In the genomic region with DNA sequence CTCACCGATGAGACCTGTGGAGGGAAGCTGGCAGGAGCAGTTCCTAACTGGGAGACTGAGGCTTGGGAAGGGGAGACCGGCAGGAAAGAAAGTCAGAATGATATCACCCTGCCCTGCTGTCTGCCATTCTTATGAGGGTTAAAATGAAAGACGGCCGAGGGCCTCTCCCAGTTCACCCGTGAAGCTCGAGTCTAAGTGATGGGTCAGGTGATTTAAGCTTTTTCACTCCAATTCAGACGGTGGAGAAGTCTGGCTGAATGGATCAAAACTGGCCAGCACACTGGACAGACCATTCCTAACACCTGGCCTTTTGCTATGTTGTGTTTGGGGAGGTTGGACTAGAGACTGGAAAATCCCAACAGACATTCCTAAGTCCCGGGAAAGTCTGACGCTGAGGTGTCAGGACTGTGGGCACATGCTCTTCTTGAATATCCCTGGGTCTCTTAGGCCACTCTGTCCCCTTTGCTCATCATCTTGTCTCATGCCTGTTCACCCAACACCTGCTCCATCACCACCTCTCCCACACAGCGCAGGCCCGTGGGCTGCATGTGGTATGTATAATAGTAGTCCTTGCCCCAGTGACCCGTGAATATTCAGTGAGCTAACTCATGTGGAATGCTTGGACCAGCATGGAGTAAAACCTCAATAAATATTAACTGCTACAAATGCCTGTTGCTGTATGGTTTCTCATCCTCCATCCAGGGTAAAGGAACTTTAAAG, we compare ENCODE assay signal across 2 mouse cellular contexts.
TF ChIP-seq lines count a peak whose summit lies in the region.

No protein-coding gene starts in this region.

TF ChIP-seq in CH12.LX, 34 proteins besides CTCF, POLR2A, EP300 and RAD21 (continued from another document):
- TF ChIP-seq ELF1 (IDR thresholded peaks at IDR 0.05; ENCODE audit: low read depth, low read length), result no peak
- TF ChIP-seq GABPA (IDR thresholded peaks at IDR 0.05; ENCODE audit: insufficient replicate concordance, low read depth, low read length), result no peak
- no peak for TF ChIP-seq JUND (conservative IDR thresholded peaks at IDR 0.05; ENCODE audit: low read depth, low read length)
- TF ChIP-seq PAX5 (IDR thresholded peaks at IDR 0.05; ENCODE audit: low read length), result no peak
- TF ChIP-seq POLR2AphosphoS2 (IDR thresholded peaks at IDR 0.05; ENCODE audit: low read depth, low read length), result no peak
- no peak for TF ChIP-seq KAT2A (IDR thresholded peaks at IDR 0.05; ENCODE audit: insufficient replicate concordance, low read length)
- no peak for TF ChIP-seq NELFE (IDR thresholded peaks at IDR 0.05; ENCODE audit: low read depth, low read length)
- no peak for TF ChIP-seq SIN3A (IDR thresholded peaks at IDR 0.05; ENCODE audit: low read length)
- no peak for TF ChIP-seq TBP (conservative IDR thresholded peaks at IDR 0.05; ENCODE audit: low read depth, low read length)
- TF ChIP-seq CHD1 (IDR thresholded peaks at IDR 0.05; ENCODE audit: low read depth, low read length), result no peak
- no peak for TF ChIP-seq NRF1 (IDR thresholded peaks at IDR 0.05; ENCODE audit: low read depth, low read length)
- no peak for TF ChIP-seq ZC3H11A (IDR thresholded peaks at IDR 0.05; ENCODE audit: low read depth, low read length)
- TF ChIP-seq MAFK (IDR thresholded peaks at IDR 0.05; ENCODE audit: insufficient replicate concordance, low read length), result no peak
- TF ChIP-seq RCOR1 (conservative IDR thresholded peaks at IDR 0.05; ENCODE audit: low read depth, low read length), result no peak
- TF ChIP-seq ZNF384 (IDR thresholded peaks at IDR 0.05; ENCODE audit: low read depth, low read length), result no peak
- TF ChIP-seq ETS1 (conservative IDR thresholded peaks at IDR 0.05; ENCODE audit: low read depth, low read length), result no peak
TF ChIP-seq in CH12.LX: peak in this region for 0.

TF ChIP-seq in MEL, 35 proteins besides CTCF, POLR2A, EP300 and RAD21:
- peak; percentile 39; the same call in 1 of the 2 replicates for TF ChIP-seq MXI1 (IDR thresholded peaks at IDR 0.05; ENCODE audit: low read depth, low read length)
- no peak for TF ChIP-seq MYC (IDR thresholded peaks at IDR 0.05; ENCODE audit: low read depth, low read length)
- no peak for TF ChIP-seq UBTF (IDR thresholded peaks at IDR 0.05; ENCODE audit: borderline replicate concordance, insufficient read depth, low read depth, low read length)
- TF ChIP-seq TAL1 (IDR thresholded peaks at IDR 0.05; ENCODE audit: low read length), result no peak
- no peak for TF ChIP-seq POLR2AphosphoS5 (IDR thresholded peaks at IDR 0.05; ENCODE audit: borderline replicate concordance, low read depth, low read length)
